Mouse (Mus musculus): ENCODE results near the gene Dio3. TPM values are rescaled to one million over a fixed set of nuclear protein-coding genes. Genes with fewer than 3 reads are reported as not detected.

Gene Dio3
- polyA plus RNA-seq, 1 experiment from 2014 or later: 1.5 TPM

DNA sequence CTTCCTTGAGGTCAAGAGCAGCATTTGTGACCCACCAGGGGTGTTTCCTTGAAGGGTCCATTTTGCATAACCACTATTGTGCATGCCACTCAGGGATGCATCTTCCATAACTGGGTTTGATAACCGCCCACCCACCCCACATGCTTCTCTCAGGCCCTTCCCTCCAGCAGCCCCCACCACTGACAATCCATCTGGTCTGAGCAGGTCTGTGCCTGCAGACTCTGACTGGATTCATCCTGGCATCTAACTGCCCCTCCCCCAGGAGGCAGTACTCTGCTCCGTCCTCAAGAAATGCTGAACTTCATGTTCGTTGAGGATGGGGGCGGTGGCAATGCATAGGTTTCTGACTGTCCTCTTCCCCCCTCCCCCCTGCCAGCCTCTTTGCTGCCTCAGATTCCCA lies 4.9 kb downstream of the Dio3 start:
- H3K27me3 ChIP-seq (ENCODE audit: control insufficient read depth, insufficient read depth, low read length): peaks cover 60% of the 10 kb centered on the region
- no peak overlapping the region for H3K27ac ChIP-seq (ENCODE audit: low read length)
- ATAC-seq (ENCODE audit: insufficient read depth, low FRiP score): no peak
- peaks cover 4% of the 10 kb centered on the region for H3K4me1 ChIP-seq (ENCODE audit: control insufficient read depth, insufficient read depth, low read length)
- WGBS: 19% methylated on average over 4 of the region's 4 CpGs
- H3K4me3 ChIP-seq (replicated peaks; ENCODE audit: low read length): no peak overlapping the region
- H3K4me2 ChIP-seq (ENCODE audit: low read depth, low read length): no peak overlapping the region
- H3K9me3 ChIP-seq (replicated peaks; ENCODE audit: control insufficient read depth, low read length): no peaks in the 10 kb centered on the region
- H3K9ac ChIP-seq (ENCODE audit: low read length): no peak overlapping the region
- H3K36me3 ChIP-seq (ENCODE audit: control insufficient read depth, insufficient read depth, low read length): no peaks in the 10 kb centered on the region

DNA sequence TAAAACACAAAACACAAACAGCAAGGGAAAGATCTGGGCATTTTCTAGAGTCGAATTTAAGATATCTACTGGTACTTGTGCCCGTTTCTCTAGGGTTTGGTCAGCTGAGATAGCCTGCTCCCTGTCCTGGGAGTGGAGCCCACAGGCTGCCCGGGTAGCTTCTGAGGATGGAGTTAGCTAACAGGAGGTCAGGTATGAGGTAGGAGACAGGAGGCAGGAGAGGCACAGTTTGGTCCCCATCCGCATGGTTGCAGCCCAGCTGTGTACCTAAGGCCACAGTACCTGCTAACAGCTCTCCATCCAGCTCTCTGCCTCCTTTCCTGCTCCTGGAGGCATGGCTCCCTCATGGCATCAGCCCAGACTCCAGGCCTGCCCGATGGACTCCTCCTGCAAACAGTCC lies 13.9 kb downstream of the Dio3 start:
- peaks cover 3% of the 10 kb centered on the region; the same call in 1 of the 2 replicates for H3K27me3 ChIP-seq (ENCODE audit: control insufficient read depth, insufficient read depth, low read length)
- no peaks in the 10 kb centered on the region; the same call in 1 of the 2 replicates for H3K4me1 ChIP-seq (ENCODE audit: control insufficient read depth, insufficient read depth, low read length)
- H3K4me3 ChIP-seq (replicated peaks; ENCODE audit: low read length): no peak overlapping the region
- no peak overlapping the region for H3K9ac ChIP-seq (ENCODE audit: low read length)
- no peak for ATAC-seq (ENCODE audit: insufficient read depth, low FRiP score)
- H3K36me3 ChIP-seq (ENCODE audit: control insufficient read depth, insufficient read depth, low read length): no peaks in the 10 kb centered on the region
- no peak overlapping the region for H3K4me2 ChIP-seq (ENCODE audit: low read depth, low read length)
- no peaks in the 10 kb centered on the region for H3K9me3 ChIP-seq (replicated peaks; ENCODE audit: control insufficient read depth, low read length)
- WGBS: 76% methylated on average over 5 of the region's 5 CpGs
- H3K27ac ChIP-seq (ENCODE audit: low read length): no peak overlapping the region

DNA sequence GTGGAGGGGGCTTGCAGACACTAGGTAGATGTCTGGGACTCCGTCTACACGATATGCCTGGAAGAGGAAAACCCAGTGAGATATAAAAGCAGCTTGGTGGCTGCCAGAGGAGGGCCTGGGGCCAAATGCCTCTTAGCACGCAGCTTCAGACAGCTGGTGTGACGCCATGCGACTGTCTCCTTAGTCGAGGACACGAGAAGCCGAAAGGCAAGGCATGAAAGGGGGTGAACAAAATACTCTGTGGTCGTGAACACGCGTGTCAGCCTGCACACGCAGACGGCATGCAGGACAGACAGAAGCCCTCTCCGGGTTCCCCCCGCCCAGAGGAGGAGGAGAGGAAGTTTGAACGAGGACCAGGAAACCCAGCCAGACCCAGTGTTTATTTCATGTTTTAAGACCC lies 16.0 kb downstream of the Dio3 start:
- Histone ChIP-seq H3K4me2 (ENCODE audit: low read depth, low read length) (peak overlapping the region; percentile 15; the same call in 1 of the 2 replicates), H3K9me3 (replicated peaks; ENCODE audit: control insufficient read depth, low read length) (no peaks in the 10 kb centered on the region), H3K27me3 (ENCODE audit: control insufficient read depth, insufficient read depth, low read length) (peaks cover 3% of the 10 kb centered on the region; the same call in 1 of the 2 replicates), H3K4me3 (replicated peaks; ENCODE audit: low read length) (no peak overlapping the region), H3K9ac (ENCODE audit: low read length) (peak overlapping the region; percentile 21; the same call in 1 of the 2 replicates), H3K27ac (ENCODE audit: low read length) (0 out of 2 replicates have a peak overlapping the region, but pooled peaks have one; percentile 6), H3K36me3 (ENCODE audit: control insufficient read depth, insufficient read depth, low read length) (no peaks in the 10 kb centered on the region), H3K4me1 (ENCODE audit: control insufficient read depth, insufficient read depth, low read length) (no peaks in the 10 kb centered on the region; the same call in 1 of the 2 replicates)
- 52% methylated on average over 16 of the region's 16 CpGs for WGBS
- ATAC-seq (ENCODE audit: insufficient read depth, low FRiP score): no peak

DNA sequence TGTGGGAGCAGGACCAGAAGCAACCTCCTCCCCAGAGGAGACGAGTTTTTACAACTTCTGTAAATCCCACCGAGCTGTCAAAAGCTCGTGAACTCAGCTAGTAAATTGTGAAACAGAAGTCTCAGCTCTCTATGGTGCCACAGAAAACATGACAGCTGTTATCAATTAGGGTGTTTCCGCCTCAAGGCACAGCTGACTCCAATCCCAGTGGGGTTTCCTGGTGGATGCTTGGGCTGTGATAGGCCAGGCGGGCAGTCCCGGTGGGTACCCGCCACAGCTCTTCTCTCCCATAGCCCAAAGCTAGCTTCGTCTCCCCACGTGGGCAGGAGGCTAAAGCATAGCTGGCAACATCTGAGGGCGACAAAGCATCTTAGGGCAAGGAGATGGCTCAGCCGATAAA lies 19.8 kb downstream of the Dio3 start:
- Histone ChIP-seq H3K4me1 (ENCODE audit: control insufficient read depth, insufficient read depth, low read length) (no peaks in the 10 kb centered on the region; the same call in 1 of the 2 replicates), H3K36me3 (ENCODE audit: control insufficient read depth, insufficient read depth, low read length) (no peaks in the 10 kb centered on the region), H3K4me3 (replicated peaks; ENCODE audit: low read length) (no peak overlapping the region), H3K9me3 (replicated peaks; ENCODE audit: control insufficient read depth, low read length) (no peaks in the 10 kb centered on the region), H3K27me3 (ENCODE audit: control insufficient read depth, insufficient read depth, low read length) (no peaks in the 10 kb centered on the region), H3K4me2 (ENCODE audit: low read depth, low read length) (no peak overlapping the region), H3K27ac (ENCODE audit: low read length) (no peak overlapping the region), H3K9ac (ENCODE audit: low read length) (no peak overlapping the region)
- WGBS: 46% methylated on average over 11 of the region's 11 CpGs
- no peak for ATAC-seq (ENCODE audit: insufficient read depth, low FRiP score)

DNA sequence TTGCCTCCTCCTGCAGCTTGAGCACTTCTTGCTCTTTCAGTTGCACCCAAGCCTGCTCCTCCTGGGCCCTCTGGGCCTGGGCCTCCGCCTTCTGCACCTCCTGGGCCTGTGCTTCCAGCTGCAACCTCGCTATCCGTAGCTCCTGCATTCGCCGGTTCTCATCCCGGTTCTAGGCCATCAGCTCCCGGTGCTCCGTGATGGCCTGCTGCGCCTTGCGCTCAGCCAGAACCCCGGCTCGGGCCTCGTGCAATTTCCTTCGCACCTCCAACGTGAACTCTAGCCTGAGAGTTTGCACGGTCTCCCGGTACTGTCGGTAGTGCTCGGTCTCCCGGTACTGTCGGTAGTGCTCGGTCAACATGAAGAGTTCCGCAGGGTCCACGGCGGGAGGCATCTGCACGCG lies 40.8 kb downstream of the Dio3 start:
- Histone ChIP-seq H3K9ac (ENCODE audit: low read length) (no peak overlapping the region), H3K27ac (ENCODE audit: low read length) (no peak overlapping the region), H3K27me3 (ENCODE audit: control insufficient read depth, insufficient read depth, low read length) (no peaks in the 10 kb centered on the region), H3K36me3 (ENCODE audit: control insufficient read depth, insufficient read depth, low read length) (no peaks in the 10 kb centered on the region), H3K4me1 (ENCODE audit: control insufficient read depth, insufficient read depth, low read length) (no peaks in the 10 kb centered on the region), H3K4me3 (replicated peaks; ENCODE audit: low read length) (no peak overlapping the region), H3K4me2 (ENCODE audit: low read depth, low read length) (no peak overlapping the region), H3K9me3 (replicated peaks; ENCODE audit: control insufficient read depth, low read length) (no peaks in the 10 kb centered on the region; the same call in 1 of the 2 replicates)
- ATAC-seq (ENCODE audit: insufficient read depth, low FRiP score): no peak
- 87% methylated on average over 27 of the region's 27 CpGs for WGBS

Small RNAs within 50 kb of the gene (microRNA-seq; reads per million reads assigned to microRNA genes)
- gene Mir1247: 43.7 reads per million, percentile 46 among the genes with 10 or more reads in this experiment

Other genes starting within 250 kb of the Dio3 start
- 145 and 146 TPM in 2 replicates for gene Ppp2r5c, start 168.1 kb downstream of the Dio3 start, polyA plus RNA-seq (2015; fragmentation: Nextera tagmentation; extraction: Ambion mirVana)